Mouse (Mus musculus): ENCODE measurements around the gene Hrh3.
A peak's percentile ranks its signal among the peaks of the same experiment; 100 is the strongest.

Hrh3 gene

DNA sequence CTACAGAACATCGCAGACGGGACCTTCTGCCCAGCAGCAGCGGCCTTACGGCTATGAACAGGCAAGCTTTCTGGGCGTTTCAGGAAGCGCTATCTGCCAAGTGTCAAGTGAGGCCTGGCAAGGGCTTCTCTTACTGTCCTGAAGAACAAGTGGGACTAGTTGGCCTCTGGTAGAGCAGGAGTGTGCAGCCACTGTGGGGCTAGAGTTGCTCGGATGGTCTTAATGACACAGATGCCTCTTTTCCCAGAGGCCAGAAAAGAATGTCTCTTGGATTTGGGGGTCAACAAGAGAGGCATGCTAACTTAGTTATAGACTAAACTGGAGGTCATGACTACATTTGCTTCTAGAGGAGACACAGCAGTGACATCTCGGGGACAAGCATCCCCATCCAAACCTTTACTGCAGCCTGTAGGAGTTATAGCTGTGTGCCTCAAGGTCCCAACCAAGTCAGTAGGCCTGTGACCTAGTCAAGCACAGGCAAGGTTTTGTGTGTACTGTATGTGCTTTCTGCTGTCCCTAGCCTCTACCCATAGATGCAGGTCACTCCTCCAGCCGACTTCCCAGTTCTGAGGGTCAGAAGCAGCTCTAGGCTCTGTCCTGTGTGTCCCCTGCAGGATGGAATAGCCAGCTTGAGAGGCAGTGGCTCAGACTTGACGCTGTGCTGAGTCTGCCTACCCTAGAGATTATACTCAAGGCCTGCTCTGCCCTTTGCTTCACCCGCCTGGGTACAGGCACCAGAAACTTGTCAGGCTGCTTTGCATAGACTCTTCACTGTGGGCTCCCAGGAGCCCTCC is 40.8 kb downstream of the Hrh3 start:
- DNase-seq (ENCODE audit: low spot score in 2 of 2), result no peak

DNA sequence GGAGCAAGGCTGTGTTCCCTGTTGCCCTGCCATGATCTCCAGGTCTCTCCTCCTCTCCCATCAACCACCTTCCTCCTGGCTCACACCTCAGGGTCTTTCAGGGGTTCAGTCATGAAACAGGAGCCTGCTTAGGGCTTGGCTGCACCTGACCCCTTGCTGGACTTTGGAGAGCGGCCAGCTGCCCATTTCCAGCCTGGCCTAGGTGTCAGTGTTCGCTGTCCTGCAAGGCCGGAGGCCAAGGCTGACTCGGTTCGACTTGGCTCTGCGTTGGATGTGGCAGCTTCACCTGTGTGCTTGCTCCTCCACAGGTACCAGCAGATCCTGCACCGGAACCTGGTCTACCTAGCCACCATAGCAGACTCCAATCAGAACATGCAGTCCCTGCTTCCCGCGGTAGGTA is 51.3 kb downstream of the Hrh3 start:
- DNase-seq (ENCODE audit: low spot score in 2 of 2), result no peak

DNA sequence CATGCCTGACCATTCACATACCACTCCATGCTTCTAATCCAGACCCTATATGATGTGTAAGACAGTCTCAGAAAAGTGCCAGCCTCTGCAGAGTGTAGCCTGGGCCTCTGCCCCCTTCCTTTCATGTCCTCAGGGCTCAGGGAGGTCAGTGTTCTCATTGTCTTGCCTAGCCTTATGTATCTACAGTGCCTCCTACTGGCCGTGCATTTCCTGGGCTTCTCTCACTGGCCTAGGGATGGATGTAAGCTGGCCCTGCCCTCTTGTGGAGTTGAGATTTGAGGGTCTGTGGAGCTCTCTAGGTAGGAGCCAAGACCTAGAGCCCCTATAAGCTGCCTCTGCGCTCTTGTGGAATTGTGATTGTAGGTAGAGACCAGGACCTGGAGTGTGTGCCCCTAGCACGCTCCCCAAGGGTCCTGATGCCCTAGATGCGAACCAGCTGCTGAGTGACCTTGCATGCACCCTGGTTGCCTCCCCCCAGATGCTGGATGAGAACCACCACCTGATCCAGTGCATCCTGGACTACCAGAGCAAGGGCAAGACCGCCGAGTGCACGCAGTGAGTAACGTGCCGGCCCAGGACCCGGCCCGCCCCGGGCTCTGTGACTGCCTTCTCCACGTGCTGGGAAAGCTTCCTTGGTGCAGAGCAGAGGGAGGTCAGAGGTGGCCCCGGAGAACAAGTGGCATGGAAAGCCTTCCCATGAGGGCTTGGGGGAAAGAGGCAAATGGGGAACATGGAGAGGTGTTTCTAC is 52.1 kb downstream of the Hrh3 start:
- peak in 1 of 2 experiments; percentile 26 for DNase-seq (ENCODE audit: low spot score in 2 of 2)

DNA sequence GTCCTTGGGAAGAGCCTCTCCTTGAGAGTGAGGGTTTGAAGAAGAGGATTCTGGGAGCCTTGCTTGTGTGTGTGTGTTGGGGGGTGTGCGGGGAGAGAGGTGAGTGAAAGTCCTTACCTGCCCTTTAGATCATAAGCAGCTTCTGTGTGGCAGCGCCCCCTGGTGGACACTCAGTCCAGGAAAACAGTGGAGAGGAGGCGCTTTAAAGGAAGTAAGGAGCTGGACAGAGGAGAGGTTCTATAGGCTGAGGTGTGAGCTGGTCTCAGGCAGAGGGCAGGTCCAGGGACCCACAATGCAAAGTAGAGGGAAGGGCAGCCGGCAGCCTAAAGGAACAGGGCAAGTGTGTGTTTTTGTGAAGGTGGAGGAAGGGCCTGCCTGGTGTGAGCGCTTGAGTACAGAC is 53.3 kb downstream of the Hrh3 start:
- DNase-seq (ENCODE audit: low spot score in 2 of 2), result peak; percentile 63 to 84
